Mouse (Mus musculus): ENCODE results near the gene Prickle2. TPM values are rescaled to one million over a fixed set of nuclear protein-coding genes. Genes with fewer than 3 reads are reported as not detected.
A peak's percentile ranks its signal among the peaks of the same experiment; 100 is the strongest.

Gene Prickle2
- polyA plus RNA-seq, 1 experiment from 2014 or later: 18.1 TPM

- in situ Hi-C loops (cut with MboI; ENCODE audit: low pct_unique_long_range_greater_than_20kb): no loop called here
- CTCF ChIA-PET: interaction anchor here (1.1 to 2.9 kb wide), 5 partner anchors 8 to 19 kb away, joined by 3 to 9 read pairs (median 4); no protein-coding TSS in a partner anchor
Measured at GRCm38 (mm10) chr6:92498574-92498973, 207.4 kb downstream of the Prickle2 start.

DNA sequence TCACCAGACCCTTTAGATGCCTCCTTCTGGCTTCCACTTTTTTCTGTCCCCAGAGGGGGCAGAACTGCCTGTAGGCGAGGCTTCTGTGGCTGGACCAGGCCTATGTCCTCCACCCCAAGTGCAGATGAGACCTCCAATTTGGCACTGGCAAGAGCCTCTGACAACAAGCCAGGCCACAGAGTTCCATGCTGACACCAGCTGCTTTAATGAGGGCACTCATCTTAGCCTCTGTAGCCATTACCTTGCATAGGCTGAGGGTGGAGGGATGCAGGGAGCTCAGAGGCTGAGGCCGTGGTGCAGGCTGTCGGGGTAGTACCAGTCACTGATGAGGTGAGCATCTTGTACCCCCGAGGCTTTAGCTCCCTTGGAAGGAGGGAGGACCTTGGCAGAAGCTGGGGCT lies 208.7 kb downstream of the Prickle2 start:
- no peak for DNase-seq (ENCODE audit: low read depth, low spot score)
- TF ChIP-seq CTCF (IDR thresholded peaks at IDR 0.05): no peak
- no peaks in the 10 kb centered on the region for H3K27me3 ChIP-seq
- ChIA-PET POLR2A (interaction anchor here (1.2 kb wide), 1 partner anchor 10 kb away, joined by 3 read pairs; no protein-coding TSS in a partner anchor), CTCF (interaction anchor here (0.9 to 2.9 kb wide), 4 partner anchors 9 to 169 kb away, joined by 3 to 9 read pairs (median 4); no protein-coding TSS in a partner anchor)
- in situ Hi-C loops (cut with MboI; ENCODE audit: low pct_unique_long_range_greater_than_20kb): no loop called here
- ATAC-seq: no peak

More at GRCm38 (mm10) chr6:92498574-92498973, 207.4 kb downstream of the Prickle2 start:
- DNase-seq (ENCODE audit: low read depth, low spot score) (no peak), ATAC-seq (no peak)
- no peaks in the 10 kb centered on the region for H3K27me3 ChIP-seq
- no peak for TF ChIP-seq CTCF (IDR thresholded peaks at IDR 0.05)
- POLR2A ChIA-PET: no interaction called here

DNA sequence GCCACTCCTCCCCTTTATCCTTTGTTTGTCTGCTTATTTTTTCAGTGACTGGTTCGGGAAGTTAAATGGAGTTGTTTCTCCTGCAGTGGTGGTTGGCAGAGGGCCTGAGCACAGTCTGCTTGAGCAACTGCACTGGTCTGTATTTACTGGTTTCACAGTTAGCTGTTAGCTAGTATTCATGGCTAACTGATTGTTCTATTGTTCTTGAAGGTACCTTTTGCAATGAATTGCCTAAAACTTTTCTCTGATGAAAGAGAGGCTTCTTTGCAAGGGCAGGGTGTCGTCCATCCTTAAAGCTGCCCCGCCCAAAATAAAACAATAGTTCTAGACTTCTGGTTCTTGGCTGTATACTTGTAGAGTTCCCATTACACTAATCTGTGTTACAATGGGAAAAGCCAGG lies 210.5 kb downstream of the Prickle2 start:
- ATAC-seq: no peak
- no peaks in the 10 kb centered on the region for H3K27me3 ChIP-seq
- ChIA-PET CTCF (no interaction called here), POLR2A (no interaction called here)
- no peak for DNase-seq (ENCODE audit: low read depth, low spot score)
- in situ Hi-C loops (cut with MboI; ENCODE audit: low pct_unique_long_range_greater_than_20kb): no loop called here
- TF ChIP-seq CTCF (IDR thresholded peaks at IDR 0.05): no peak

DNA sequence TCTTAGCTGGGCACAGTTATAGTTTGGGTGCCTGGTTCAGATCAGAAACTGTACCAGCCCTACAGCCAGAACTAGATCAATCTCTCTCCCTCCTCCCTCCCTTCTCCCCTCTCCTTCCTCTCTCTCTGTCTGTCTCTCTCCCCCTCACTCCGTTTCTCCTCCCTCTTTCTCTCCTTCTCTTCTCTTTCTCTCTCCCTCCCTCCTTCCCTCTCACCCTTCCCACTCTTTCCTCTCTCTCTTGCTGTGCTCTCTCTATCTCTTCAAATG lies 224.3 kb downstream of the Prickle2 start:
- in situ Hi-C loops (cut with MboI; ENCODE audit: low pct_unique_long_range_greater_than_20kb): loop anchor here (5.0 kb wide), 2 partner anchors 181 to 246 kb away; no protein-coding TSS in a partner anchor
- no peak for ATAC-seq

DNA sequence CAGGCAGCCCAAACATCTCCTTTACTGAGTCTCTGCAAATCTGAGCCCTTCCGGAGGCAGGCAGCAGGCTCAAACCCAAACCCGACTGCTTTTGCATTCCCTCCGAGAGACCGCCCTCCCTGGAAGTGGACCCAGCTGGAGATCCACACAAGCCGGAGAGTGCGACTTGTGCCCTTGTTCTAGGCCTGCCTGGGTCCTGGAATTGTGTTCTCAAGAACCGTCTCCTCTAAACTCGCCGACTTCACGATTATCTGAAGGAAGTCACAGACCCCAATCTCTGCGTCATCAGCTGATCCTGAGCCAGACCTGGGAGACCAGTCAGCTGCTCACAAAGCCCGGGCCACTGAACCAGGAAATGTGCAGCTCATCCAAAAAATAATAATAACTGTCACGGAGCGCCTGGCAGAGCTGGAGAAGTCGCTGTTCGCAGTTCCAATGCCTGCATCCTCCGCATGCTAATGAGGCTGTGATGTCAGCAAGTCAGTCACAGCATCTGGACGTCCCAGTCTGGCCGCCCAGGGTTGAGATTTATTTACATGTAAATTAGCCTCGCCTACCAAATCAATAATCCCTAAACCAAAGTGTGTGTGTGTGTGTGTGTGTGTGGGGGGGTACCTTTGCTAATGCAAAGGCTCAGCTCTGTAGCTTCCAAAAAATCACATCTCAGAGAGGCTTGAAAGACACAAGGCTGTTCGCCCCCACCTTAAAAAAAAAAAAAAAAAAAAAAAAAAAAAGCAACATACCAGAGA lies 224.8 kb downstream of the Prickle2 start:
- ChIA-PET POLR2A (interaction anchor here (0.7 to 1.9 kb wide), 4 partner anchors 9 to 186 kb away, joined by 3 to 8 read pairs (median 4); no protein-coding TSS in a partner anchor), CTCF (interaction anchor here (1.0 to 3.6 kb wide), 9 partner anchors 17 to 232 kb away, joined by 3 to 25 read pairs (median 3); no protein-coding TSS in a partner anchor)
- DNase-seq (ENCODE audit: low read depth, low spot score) (peak; percentile 68), ATAC-seq (peak; percentile 66)
- in situ Hi-C loops (cut with MboI; ENCODE audit: low pct_unique_long_range_greater_than_20kb): loop anchor here (5.0 kb wide), 2 partner anchors 181 to 246 kb away; no protein-coding TSS in a partner anchor
- no peak for TF ChIP-seq CTCF (IDR thresholded peaks at IDR 0.05)
- H3K27me3 ChIP-seq: no peaks in the 10 kb centered on the region

More for the DNA sequence above, 224.3 kb downstream of the Prickle2 start:
- no peak for DNase-seq (ENCODE audit: low read depth, low spot score)
- TF ChIP-seq CTCF (IDR thresholded peaks at IDR 0.05): no peak
- no peaks in the 10 kb centered on the region for H3K27me3 ChIP-seq
- CTCF ChIA-PET: interaction anchor here (1.1 to 1.8 kb wide), 5 partner anchors 17 to 186 kb away, joined by 3 read pairs; no protein-coding TSS in a partner anchor
- POLR2A ChIA-PET: interaction anchor here (0.7 to 1.6 kb wide), 3 partner anchors 10 to 183 kb away, joined by 3 to 5 read pairs (median 4); no protein-coding TSS in a partner anchor

DNA sequence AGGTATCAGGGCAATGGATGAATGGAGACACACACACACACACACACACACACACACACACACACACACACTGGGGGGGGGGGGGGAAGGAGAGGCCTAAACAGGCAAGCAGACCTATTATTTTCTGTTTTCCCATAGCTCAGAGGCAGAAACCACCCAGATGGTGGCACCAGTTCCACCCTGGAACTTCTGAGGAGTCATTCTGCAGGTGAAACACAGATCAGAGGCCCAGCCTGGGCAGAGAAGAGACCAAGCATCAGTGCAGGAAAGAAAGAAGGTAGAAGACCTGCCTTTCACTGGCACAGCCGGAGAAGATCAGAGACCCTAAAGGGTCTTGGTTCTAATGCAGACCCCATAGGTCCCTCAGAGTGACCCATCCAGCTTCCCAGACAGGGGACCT lies 227.3 kb downstream of the Prickle2 start:
- peak; percentile 34 for TF ChIP-seq CTCF (IDR thresholded peaks at IDR 0.05)
- ATAC-seq (no peak), DNase-seq (ENCODE audit: low read depth, low spot score) (no peak)
- no peaks in the 10 kb centered on the region for H3K27me3 ChIP-seq
- ChIA-PET POLR2A (interaction anchor here (0.6 to 1.3 kb wide), 6 partner anchors 15 to 1877 kb away, joined by 3 to 5 read pairs (median 4); no protein-coding TSS in a partner anchor), CTCF (interaction anchor here (0.8 to 3.6 kb wide), 14 partner anchors 9 to 265 kb away, joined by 3 to 25 read pairs (median 6); no protein-coding TSS in a partner anchor)
- in situ Hi-C loops (cut with MboI; ENCODE audit: low pct_unique_long_range_greater_than_20kb): no loop called here

DNA sequence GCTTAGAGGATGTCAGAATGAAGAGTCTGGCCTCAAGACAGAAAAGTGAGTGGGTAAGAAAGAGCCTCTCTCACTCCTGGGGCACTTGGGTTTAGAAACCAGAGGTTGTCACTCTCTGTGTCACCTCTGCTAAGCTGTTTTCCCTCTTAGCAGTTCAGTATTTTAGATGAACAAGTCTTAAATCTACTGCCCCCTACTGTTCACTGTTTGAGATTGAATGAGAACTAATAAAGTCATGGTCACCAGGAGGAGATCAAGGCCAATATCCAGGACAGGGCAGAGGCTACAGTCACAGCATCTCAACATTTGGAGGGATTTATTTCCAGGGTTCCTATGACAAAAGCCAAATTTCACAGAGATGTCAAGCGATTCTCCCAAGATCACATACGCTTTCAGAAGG lies 228.3 kb downstream of the Prickle2 start:
- ChIA-PET POLR2A (interaction anchor here (0.6 to 0.7 kb wide), 2 partner anchors 29 to 251 kb away, joined by 4 to 5 read pairs; no protein-coding TSS in a partner anchor), CTCF (interaction anchor here (0.8 to 3.6 kb wide), 9 partner anchors 8 to 192 kb away, joined by 3 to 25 read pairs (median 6); no protein-coding TSS in a partner anchor)
- ATAC-seq (no peak), DNase-seq (ENCODE audit: low read depth, low spot score) (no peak)
- peak; percentile 65 for TF ChIP-seq CTCF (IDR thresholded peaks at IDR 0.05)
- in situ Hi-C loops (cut with MboI; ENCODE audit: low pct_unique_long_range_greater_than_20kb): no loop called here
- no peaks in the 10 kb centered on the region for H3K27me3 ChIP-seq

DNA sequence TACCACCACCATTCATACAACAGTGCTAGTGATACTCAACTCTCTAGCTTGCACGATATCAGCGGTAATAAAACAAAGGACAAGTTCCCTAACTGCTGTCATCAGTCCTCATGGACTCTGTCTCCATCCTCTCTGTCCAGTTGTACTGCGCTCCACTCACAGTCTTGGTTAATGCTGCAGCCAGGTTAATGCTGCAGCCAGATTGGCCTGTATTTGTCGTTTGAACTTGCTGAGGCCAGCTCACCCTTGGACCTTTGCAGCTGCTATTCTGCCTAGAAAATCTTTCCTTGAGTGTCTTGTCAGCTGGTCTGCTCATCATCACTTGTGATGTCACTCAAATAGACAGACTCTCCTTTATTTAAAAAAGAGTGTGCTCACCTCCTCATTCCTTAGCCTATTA lies 236.5 kb downstream of the Prickle2 start:
- ChIA-PET POLR2A (no interaction called here), CTCF (interaction anchor here (0.8 to 1.2 kb wide), 2 partner anchors 9 to 195 kb away, joined by 3 to 4 read pairs; no protein-coding TSS in a partner anchor)
- DNase-seq (ENCODE audit: low read depth, low spot score): no peak
- no peak for ATAC-seq
- no peak for TF ChIP-seq CTCF (IDR thresholded peaks at IDR 0.05)
- in situ Hi-C loops (cut with MboI; ENCODE audit: low pct_unique_long_range_greater_than_20kb): no loop called here
- no peaks in the 10 kb centered on the region for H3K27me3 ChIP-seq

GRCm38 (mm10) chr6:92468892-92469291 lies 237.1 kb downstream of the Prickle2 start:
- CTCF ChIA-PET: interaction anchor here (0.8 to 1.3 kb wide), 4 partner anchors 9 to 261 kb away, joined by 3 to 4 read pairs (median 3); no protein-coding TSS in a partner anchor
- no peak for DNase-seq (ENCODE audit: low read depth, low spot score)
- no peaks in the 10 kb centered on the region for H3K27me3 ChIP-seq
- TF ChIP-seq CTCF (IDR thresholded peaks at IDR 0.05): no peak
- in situ Hi-C loops (cut with MboI; ENCODE audit: low pct_unique_long_range_greater_than_20kb): no loop called here
- POLR2A ChIA-PET: no interaction called here
- no peak for ATAC-seq

- no peak for TF ChIP-seq CTCF (IDR thresholded peaks at IDR 0.05)
- in situ Hi-C loops (cut with MboI; ENCODE audit: low pct_unique_long_range_greater_than_20kb): no loop called here
- no peaks in the 10 kb centered on the region for H3K27me3 ChIP-seq
- POLR2A ChIA-PET: no interaction called here
- ATAC-seq (no peak), DNase-seq (ENCODE audit: low read depth, low spot score) (no peak)
- CTCF ChIA-PET: interaction anchor here (1.2 to 1.3 kb wide), 2 partner anchors 9 to 261 kb away, joined by 3 read pairs; no protein-coding TSS in a partner anchor
Measured at GRCm38 (mm10) chr6:92468383-92468791, 237.6 kb downstream of the Prickle2 start.

All from Patski (cell line).